Mouse (Mus musculus): ENCODE data around the gene Pi4ka. TPM values are rescaled to one million over a fixed set of nuclear protein-coding genes. Genes with fewer than 3 reads are reported as not detected.

Gene Pi4ka
- polyA plus RNA-seq (2014; fragmentation: Illumina TruSeq; extraction: RNeasy Lipid Tissue Mini Kit (QIAGEN cat#74804); ENCODE audit: low read depth, low replicate concordance): 23.0 TPM

DNA sequence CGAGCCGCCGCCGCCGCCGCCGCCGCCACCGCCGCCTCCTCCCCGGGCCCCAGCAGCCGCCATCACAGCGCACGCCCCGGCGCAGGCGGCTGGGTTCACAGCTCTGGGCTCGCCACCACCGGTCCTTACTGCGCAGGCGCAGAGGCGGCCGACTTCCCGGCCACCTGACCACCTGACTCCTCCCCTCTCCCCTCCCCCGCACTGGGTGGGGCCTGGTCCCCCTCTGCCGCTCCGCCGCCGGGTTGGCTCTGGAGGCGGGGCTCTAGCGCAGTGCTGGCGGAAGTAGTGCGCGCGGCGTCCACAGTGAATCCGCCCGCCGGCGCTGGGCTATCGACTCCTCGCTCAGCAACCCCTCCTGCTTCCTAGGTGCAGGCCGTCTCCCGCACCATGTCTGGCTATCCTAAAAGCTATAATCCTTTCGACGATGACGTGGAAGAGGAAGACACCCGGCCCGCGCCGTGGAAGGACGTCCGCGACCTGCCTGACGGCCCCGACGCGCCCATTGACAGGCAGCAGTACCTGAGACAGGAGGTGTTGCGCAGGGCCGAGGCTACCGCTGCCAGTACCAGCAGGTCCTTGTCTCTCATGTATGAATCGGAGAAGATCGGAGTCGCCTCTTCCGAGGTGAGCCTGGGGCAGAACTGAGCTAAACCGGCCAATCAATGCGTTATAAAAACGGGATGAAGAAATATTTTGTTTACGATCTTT is at the start of gene Pi4ka, which contains the start of gene Snap29:
Pi4ka (minus strand) TSS at position 579 of the 708 bp plus-strand sequence.
Snap29 (plus strand) TSS at position 251 of the 708 bp plus-strand sequence.

DNA sequence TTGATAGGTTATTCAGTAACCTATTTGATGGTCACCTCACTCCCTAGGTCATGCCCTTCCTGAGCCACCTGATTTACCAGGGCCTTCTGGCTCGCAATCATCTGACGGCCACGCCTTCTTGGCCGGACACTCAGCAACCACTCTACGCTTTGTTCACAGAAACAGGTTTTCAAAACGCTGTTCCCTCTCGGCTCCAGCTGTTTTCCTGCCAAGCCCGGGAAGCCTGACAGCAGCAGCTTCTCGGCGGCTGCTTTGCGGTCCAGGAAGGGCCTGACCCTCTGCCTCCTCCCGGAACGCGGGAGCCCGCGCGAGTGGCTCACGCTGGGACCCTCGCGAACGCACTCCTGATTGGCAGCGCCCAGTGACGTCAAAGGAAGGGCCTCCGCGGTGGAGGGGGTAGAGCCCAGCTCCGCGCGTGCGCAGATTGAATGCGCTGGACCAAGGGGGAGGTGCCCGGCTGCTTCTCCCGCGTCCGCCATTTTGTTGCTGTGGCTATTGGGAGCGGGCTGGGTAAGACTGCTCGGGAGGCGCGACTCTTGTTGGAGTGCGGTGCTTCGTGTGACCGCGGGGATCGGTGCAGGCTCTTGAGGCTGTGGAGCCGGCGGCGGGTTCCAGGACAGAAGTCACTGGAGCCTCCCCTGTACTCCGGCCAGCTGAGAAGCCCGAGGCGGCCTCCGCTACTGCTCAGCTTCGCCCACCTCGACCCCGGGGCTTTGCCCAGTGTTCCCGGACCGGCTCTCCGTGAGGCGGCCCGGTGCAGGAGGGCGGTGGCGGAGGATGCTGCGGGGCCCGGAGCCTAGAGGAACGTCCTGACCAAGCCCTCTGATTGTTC is 45.6 kb upstream of the Pi4ka start, which contains the start of gene Crkl:
Crkl (plus strand) TSS at position 447 of the 832 bp plus-strand sequence.

DNA sequence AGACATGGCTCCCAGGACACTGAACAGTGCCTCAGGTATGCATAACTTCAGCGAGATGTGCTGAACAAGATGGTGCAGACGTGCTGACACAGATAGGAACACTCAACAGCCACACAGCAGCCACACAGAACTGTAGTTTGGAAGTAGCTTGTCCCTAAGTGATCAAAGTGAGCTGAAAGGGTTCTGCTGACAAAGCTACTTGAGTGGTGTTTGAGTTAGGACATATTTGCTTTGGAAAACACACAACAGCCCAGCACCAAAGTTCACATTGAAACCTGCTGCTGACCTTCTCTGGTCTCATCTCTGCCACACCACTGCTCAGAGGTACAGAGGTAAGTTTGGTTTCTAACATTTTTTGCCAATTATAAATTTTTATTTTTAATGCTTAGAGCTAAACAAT is 75.0 kb downstream of the Pi4ka start, which contains the start of gene Serpind1:
Serpind1 (plus strand) TSS at position 256 of the 400 bp plus-strand sequence.

DNA sequence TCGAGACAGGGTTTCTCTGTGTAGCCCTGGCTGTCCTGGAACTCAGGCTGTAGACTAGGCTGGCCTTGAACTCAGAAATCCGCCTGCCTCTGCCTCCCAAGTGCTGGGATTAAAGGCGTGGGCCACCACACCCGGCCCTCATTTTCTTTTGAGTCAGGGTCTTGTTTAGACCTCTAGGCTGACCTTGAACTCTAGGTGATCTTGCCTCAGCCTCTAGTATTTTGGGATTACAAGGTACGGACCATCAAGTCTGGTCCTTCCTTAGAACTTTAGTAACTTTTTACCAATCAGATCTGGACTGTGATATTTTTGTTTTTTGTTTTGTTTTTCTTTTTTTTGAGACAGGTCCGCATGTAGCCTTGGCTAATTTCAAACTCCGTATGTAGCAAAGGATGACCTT is 130.4 kb downstream of the Pi4ka start, which contains the start of gene Tmem191c:
Tmem191c (plus strand) TSS at position 357 of the 400 bp plus-strand sequence.

DNA sequence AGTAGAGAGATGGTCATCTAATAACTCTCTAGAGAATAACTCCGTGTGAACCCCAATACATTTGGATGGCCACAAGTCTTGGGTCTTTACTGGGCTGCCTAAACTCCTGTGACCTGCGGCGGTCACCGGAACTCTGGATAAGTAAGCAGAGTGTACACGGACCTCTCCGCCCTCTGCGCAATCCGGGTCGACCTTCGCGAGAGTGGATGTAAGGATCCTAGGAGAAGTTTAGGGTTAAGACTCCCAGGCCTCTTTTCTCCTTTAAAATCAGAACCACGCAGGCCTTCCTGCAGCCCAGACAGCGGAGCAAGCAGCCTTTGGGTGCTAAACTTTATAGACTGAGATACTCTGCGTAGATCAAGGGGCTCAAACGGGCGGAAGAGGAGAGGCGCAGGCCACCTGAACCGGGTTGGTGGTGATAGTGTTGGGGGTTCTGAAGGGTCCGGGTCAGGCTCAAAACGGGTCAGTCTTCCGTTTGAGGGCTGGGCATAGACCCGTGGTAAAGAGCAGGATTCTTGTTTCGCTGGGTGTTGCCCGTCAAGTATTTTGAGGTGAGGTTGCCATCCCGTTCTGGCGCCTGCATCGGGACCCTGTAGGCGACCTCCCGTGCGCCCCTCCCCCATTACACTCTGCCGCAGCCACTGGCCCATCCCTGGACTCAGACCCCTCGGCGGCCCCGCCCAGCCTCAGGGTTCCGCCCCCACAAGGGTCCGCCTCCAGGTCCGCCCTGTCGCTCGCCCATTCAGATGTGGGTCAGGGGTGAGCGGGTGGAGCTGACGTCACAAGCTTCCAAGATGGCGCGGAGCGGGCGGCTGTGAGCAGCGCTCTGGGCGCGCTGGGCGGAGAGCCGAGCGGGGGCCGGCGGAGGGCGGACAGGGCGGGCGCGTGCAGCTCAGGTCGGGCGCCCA is 173.1 kb downstream of the Pi4ka start, which contains the start of gene Hic2:
Hic2 (plus strand) TSS at position 779 of the 908 bp plus-strand sequence.

Other genes with a start within 250 kb of the Pi4ka start
- 394 TPM for gene Ube2l3, start 203.7 kb downstream of the Pi4ka start, polyA plus RNA-seq (2014; fragmentation: Illumina TruSeq; extraction: RNeasy Lipid Tissue Mini Kit (QIAGEN cat#74804); ENCODE audit: low read depth, low replicate concordance)
- not detected for gene Rimbp3, start 197.7 kb downstream of the Pi4ka start, polyA plus RNA-seq (2014; fragmentation: Illumina TruSeq; extraction: RNeasy Lipid Tissue Mini Kit (QIAGEN cat#74804); ENCODE audit: low read depth, low replicate concordance)
- 0.70 TPM for gene Hic2, start 172.7 kb downstream of the Pi4ka start, polyA plus RNA-seq (2014; fragmentation: Illumina TruSeq; extraction: RNeasy Lipid Tissue Mini Kit (QIAGEN cat#74804); ENCODE audit: low read depth, low replicate concordance)
- gene Tmem191c, start 130.2 kb downstream of the Pi4ka start, polyA plus RNA-seq (2014; fragmentation: Illumina TruSeq; extraction: RNeasy Lipid Tissue Mini Kit (QIAGEN cat#74804); ENCODE audit: low read depth, low replicate concordance): not detected
- gene Serpind1, start 74.9 kb downstream of the Pi4ka start, polyA plus RNA-seq (2014; fragmentation: Illumina TruSeq; extraction: RNeasy Lipid Tissue Mini Kit (QIAGEN cat#74804); ENCODE audit: low read depth, low replicate concordance): not detected
- 96.3 TPM for gene Snap29, start 328 bp downstream of the Pi4ka start, polyA plus RNA-seq (2014; fragmentation: Illumina TruSeq; extraction: RNeasy Lipid Tissue Mini Kit (QIAGEN cat#74804); ENCODE audit: low read depth, low replicate concordance)
- gene Crkl, start 45.7 kb upstream of the Pi4ka start, polyA plus RNA-seq (2014; fragmentation: Illumina TruSeq; extraction: RNeasy Lipid Tissue Mini Kit (QIAGEN cat#74804); ENCODE audit: low read depth, low replicate concordance): 34.1 TPM
- 1.6 TPM for gene Aifm3, start 83.3 kb upstream of the Pi4ka start, polyA plus RNA-seq (2014; fragmentation: Illumina TruSeq; extraction: RNeasy Lipid Tissue Mini Kit (QIAGEN cat#74804); ENCODE audit: low read depth, low replicate concordance)
- gene Lztr1, start 102.4 kb upstream of the Pi4ka start, polyA plus RNA-seq (2014; fragmentation: Illumina TruSeq; extraction: RNeasy Lipid Tissue Mini Kit (QIAGEN cat#74804); ENCODE audit: low read depth, low replicate concordance): 21.9 TPM
- gene Thap7, start 124.8 kb upstream of the Pi4ka start, polyA plus RNA-seq (2014; fragmentation: Illumina TruSeq; extraction: RNeasy Lipid Tissue Mini Kit (QIAGEN cat#74804); ENCODE audit: low read depth, low replicate concordance): 1.7 TPM
- not detected for gene Lrrc74b, start 154.9 kb upstream of the Pi4ka start, polyA plus RNA-seq (2014; fragmentation: Illumina TruSeq; extraction: RNeasy Lipid Tissue Mini Kit (QIAGEN cat#74804); ENCODE audit: low read depth, low replicate concordance)
- 0.23 TPM for gene P2rx6, start 155.6 kb upstream of the Pi4ka start, polyA plus RNA-seq (2014; fragmentation: Illumina TruSeq; extraction: RNeasy Lipid Tissue Mini Kit (QIAGEN cat#74804); ENCODE audit: low read depth, low replicate concordance)
- gene Slc7a4, start 176.9 kb upstream of the Pi4ka start, polyA plus RNA-seq (2014; fragmentation: Illumina TruSeq; extraction: RNeasy Lipid Tissue Mini Kit (QIAGEN cat#74804); ENCODE audit: low read depth, low replicate concordance): 0.29 TPM
- gene Smpd4, start 213.0 kb upstream of the Pi4ka start, polyA plus RNA-seq (2014; fragmentation: Illumina TruSeq; extraction: RNeasy Lipid Tissue Mini Kit (QIAGEN cat#74804); ENCODE audit: low read depth, low replicate concordance): 16.9 TPM
- not detected for gene Ccdc74a, start 240.2 kb upstream of the Pi4ka start, polyA plus RNA-seq (2014; fragmentation: Illumina TruSeq; extraction: RNeasy Lipid Tissue Mini Kit (QIAGEN cat#74804); ENCODE audit: low read depth, low replicate concordance)

Measured in adrenal gland, adult 10 weeks (tissue).